Mouse (Mus musculus) embryo, embryonic 10 days (tissue): ENCODE data around the gene Mterf2.

Source experiments
- DNase-seq: peaks from one replicate; pipeline ENCODE4 v3.0.0-alpha.2; 2015; ENCODE audit warnings: low spot score

The Mterf2 gene

GRCm38 (mm10) chr10:85127395-85128287 is at the start of gene Mterf2:
Mterf2 (minus strand) TSS chr10:85128027.
- DNase-seq, result peak; percentile 99

GRCm38 (mm10) chr10:85176640-85177039 is 48.8 kb upstream of the Mterf2 start:
- DNase-seq, result no peak

- no peak for DNase-seq
Measured at GRCm38 (mm10) chr10:85165306-85165705, 37.5 kb upstream of the Mterf2 start.

- DNase-seq, result no peak
Measured at GRCm38 (mm10) chr10:85164791-85165190, 37.0 kb upstream of the Mterf2 start.

- no peak for DNase-seq
Measured at GRCm38 (mm10) chr10:85161745-85162351, 34.0 kb upstream of the Mterf2 start.

- DNase-seq, result no peak
Measured at GRCm38 (mm10) chr10:85159989-85160619, 32.3 kb upstream of the Mterf2 start.

GRCm38 (mm10) chr10:85157451-85157850 is 29.6 kb upstream of the Mterf2 start:
- no peak for DNase-seq

- DNase-seq, result peak; percentile 73
Measured at GRCm38 (mm10) chr10:85154195-85154594, 26.4 kb upstream of the Mterf2 start.

- DNase-seq, result no peak
Measured at GRCm38 (mm10) chr10:85149226-85149625, 21.4 kb upstream of the Mterf2 start.

GRCm38 (mm10) chr10:85146282-85146681 is 18.5 kb upstream of the Mterf2 start:
- no peak for DNase-seq

GRCm38 (mm10) chr10:85141465-85141864 is 13.6 kb upstream of the Mterf2 start:
- DNase-seq, result peak; percentile 16

- DNase-seq, result no peak
Measured at GRCm38 (mm10) chr10:85136573-85136972, 8.7 kb upstream of the Mterf2 start.

- DNase-seq, result peak; percentile 50
Measured at GRCm38 (mm10) chr10:85128453-85128852, 626 bp upstream of the Mterf2 start.

GRCm38 (mm10) chr10:85125184-85125583 is 2.6 kb downstream of the Mterf2 start:
- no peak for DNase-seq

- no peak for DNase-seq
Measured at GRCm38 (mm10) chr10:85114409-85114808, 13.4 kb downstream of the Mterf2 start.

GRCm38 (mm10) chr10:85103085-85103885 is 24.5 kb downstream of the Mterf2 start:
- peak; percentile 76 for DNase-seq

GRCm38 (mm10) chr10:85102247-85103084 is 25.4 kb downstream of the Mterf2 start, which contains the start of the genes Fhl4 and Tmem263:
Fhl4 (minus strand) TSS chr10:85102495.
Tmem263 (plus strand) TSS chr10:85102627.
- peak; percentile 92 for DNase-seq

- peak; percentile 46 for DNase-seq
Measured at GRCm38 (mm10) chr10:85101841-85102240, 26.0 kb downstream of the Mterf2 start.

GRCm38 (mm10) chr10:85071605-85072152 is 56.1 kb downstream of the Mterf2 start:
- DNase-seq, result no peak
